Mouse (Mus musculus): ENCODE results near the gene Trim3. TPM values are rescaled to one million over a fixed set of nuclear protein-coding genes. Genes with fewer than 3 reads are reported as not detected.

The Trim3 gene
- total RNA-seq (2014; fragmentation: Nextera tagmentation) (1.7 and 5.4 TPM in 2 replicates), total RNA-seq (2017) (1.4 and 5.0 TPM in 2 replicates)

- peak; percentile 73 for ATAC-seq (replicated peaks; ENCODE audit: poor library complexity, severe bottlenecking)
Measured at GRCm38 (mm10) chr7:105633127-105633800, at the start of gene Trim3. Trim3 (minus strand) TSS chr7:105633571.

- peak; percentile 97 for ATAC-seq (replicated peaks; ENCODE audit: poor library complexity, severe bottlenecking)
Measured at GRCm38 (mm10) chr7:105650639-105651435, 17.5 kb upstream of the Trim3 start, which contains the start of gene Dnhd1. Dnhd1 (plus strand) TSS chr7:105650827.

- peak; percentile 39 for ATAC-seq (replicated peaks; ENCODE audit: poor library complexity, severe bottlenecking)
Measured at GRCm38 (mm10) chr7:105641936-105642335, 8.6 kb upstream of the Trim3 start.

GRCm38 (mm10) chr7:105640894-105641255, 7.5 kb upstream of the Trim3 start:
- no peak for ATAC-seq (replicated peaks; ENCODE audit: poor library complexity, severe bottlenecking)

- peak; percentile 74 for ATAC-seq (replicated peaks; ENCODE audit: poor library complexity, severe bottlenecking)
Measured at GRCm38 (mm10) chr7:105640233-105640893, 7.0 kb upstream of the Trim3 start, which contains the start of the genes Arfip2 and Gm45799. Arfip2 (minus strand) TSS chr7:105640416. Gm45799 (plus strand) TSS chr7:105640552.

- no peak for ATAC-seq (replicated peaks; ENCODE audit: poor library complexity, severe bottlenecking)
Measured at GRCm38 (mm10) chr7:105639756-105640155, 6.4 kb upstream of the Trim3 start, which contains the start of gene Timm10b. Timm10b (plus strand) TSS chr7:105640056.

- ATAC-seq (replicated peaks; ENCODE audit: poor library complexity, severe bottlenecking), result no peak
Measured at GRCm38 (mm10) chr7:105639304-105639703, 5.9 kb upstream of the Trim3 start.

GRCm38 (mm10) chr7:105638776-105639175, 5.4 kb upstream of the Trim3 start:
- no peak for ATAC-seq (replicated peaks; ENCODE audit: poor library complexity, severe bottlenecking)

- no peak for ATAC-seq (replicated peaks; ENCODE audit: poor library complexity, severe bottlenecking)
Measured at GRCm38 (mm10) chr7:105635726-105636125, 2.4 kb upstream of the Trim3 start.

- no peak for ATAC-seq (replicated peaks; ENCODE audit: poor library complexity, severe bottlenecking)
Measured at GRCm38 (mm10) chr7:105634272-105634920, 1.0 kb upstream of the Trim3 start.

GRCm38 (mm10) chr7:105633801-105634135, 397 bp upstream of the Trim3 start:
- no peak for ATAC-seq (replicated peaks; ENCODE audit: poor library complexity, severe bottlenecking)

- ATAC-seq (replicated peaks; ENCODE audit: poor library complexity, severe bottlenecking), result 0 out of 2 replicates have a peak, but pooled peaks have one; percentile 2
Measured at GRCm38 (mm10) chr7:105632551-105632972, 809 bp downstream of the Trim3 start.

- peak; percentile 52 for ATAC-seq (replicated peaks; ENCODE audit: poor library complexity, severe bottlenecking)
Measured at GRCm38 (mm10) chr7:105628633-105629032, 4.7 kb downstream of the Trim3 start.

GRCm38 (mm10) chr7:105625397-105625796, 8.0 kb downstream of the Trim3 start:
- ATAC-seq (replicated peaks; ENCODE audit: poor library complexity, severe bottlenecking), result no peak

- ATAC-seq (replicated peaks; ENCODE audit: poor library complexity, severe bottlenecking), result no peak
Measured at GRCm38 (mm10) chr7:105621646-105622292, 11.6 kb downstream of the Trim3 start.

GRCm38 (mm10) chr7:105621053-105621452, 12.3 kb downstream of the Trim3 start:
- no peak for ATAC-seq (replicated peaks; ENCODE audit: poor library complexity, severe bottlenecking)

- no peak for ATAC-seq (replicated peaks; ENCODE audit: poor library complexity, severe bottlenecking)
Measured at GRCm38 (mm10) chr7:105619701-105620100, 13.7 kb downstream of the Trim3 start.

- no peak for ATAC-seq (replicated peaks; ENCODE audit: poor library complexity, severe bottlenecking)
Measured at GRCm38 (mm10) chr7:105617810-105618209, 15.6 kb downstream of the Trim3 start.

- ATAC-seq (replicated peaks; ENCODE audit: poor library complexity, severe bottlenecking), result no peak
Measured at GRCm38 (mm10) chr7:105616561-105616960, 16.8 kb downstream of the Trim3 start.

- no peak for ATAC-seq (replicated peaks; ENCODE audit: poor library complexity, severe bottlenecking)
Measured at GRCm38 (mm10) chr7:105615720-105616119, 17.7 kb downstream of the Trim3 start.
